Mouse (Mus musculus) kidney, embryonic 15.5 days (tissue): Measurements from ENCODE around the gene Zfp704. TPM values are rescaled to one million over a fixed set of nuclear protein-coding genes. Genes with fewer than 3 reads are reported as not detected.

Source experiments
- ATAC-seq: fragments of 200-750 bp; cut with Nextera tagmentation; replicated peaks from 2 replicates; pipeline ENCODE4 v1.8.0; 2017; ENCODE audit warnings: moderate TSS enrichment; ENCODE audit not compliant: low FRiP score
- H3K27ac ChIP-seq: fragments of 300-500 bp; sonication (generic); 2 replicates; pipeline ENCODE4 v1.5.1; 2015; ENCODE audit warnings: mild to moderate bottlenecking, inconsistent platforms
- H3K27me3 ChIP-seq: fragments of 300-500 bp; sonication (generic); 2 replicates; pipeline ENCODE4 v1.6.1; 2015; ENCODE audit warnings: inconsistent platforms
- H3K36me3 ChIP-seq: fragments of 300-500 bp; sonication (generic); 2 replicates; pipeline ENCODE4 v1.6.1; 2015; ENCODE audit warnings: inconsistent platforms
- H3K4me1 ChIP-seq: fragments of 300-500 bp; sonication (generic); 2 replicates; pipeline ENCODE4 v1.6.1; 2015; ENCODE audit warnings: inconsistent platforms
- H3K4me2 ChIP-seq: fragments of 300-500 bp; sonication (generic); 2 replicates; pipeline ENCODE4 v1.6.1; 2015; ENCODE audit warnings: moderate library complexity, mild to moderate bottlenecking, inconsistent platforms
- H3K4me3 ChIP-seq: fragments of 300-500 bp; sonication (generic); replicated peaks from 2 replicates; pipeline ENCODE4 v1.5.1; 2015; ENCODE audit warnings: mild to moderate bottlenecking, inconsistent platforms
- H3K9ac ChIP-seq: fragments of 300-500 bp; sonication (generic); 2 replicates; pipeline ENCODE4 v1.6.1; 2015; ENCODE audit warnings: mild to moderate bottlenecking, inconsistent platforms
- H3K9me3 ChIP-seq: fragments of 300-500 bp; sonication (generic); replicated peaks from 2 replicates; pipeline ENCODE4 v1.6.1; 2016; ENCODE audit warnings: inconsistent platforms
- WGBS: fragments of 180-500 bp; shearing (Covaris S2); methylation state at CpG from one replicate; pipeline ENCODE4 v1.1.7; 2015; ENCODE audit warnings: mixed read lengths; 5-methylcytosine and 5-hydroxymethylcytosine counted together
- polyA plus RNA-seq: library from polyadenylated mRNA; unstranded; fragments of >200 nt; fragmentation: Nextera tagmentation; extraction: Ambion mirVana; gene quantifications from 2 replicates; pipeline ENCODE4 v1.2.1, GENCODE M21; 2015

The Zfp704 gene
- polyA plus RNA-seq, 1 experiment from 2014 or later: 12.1 TPM

DNA sequence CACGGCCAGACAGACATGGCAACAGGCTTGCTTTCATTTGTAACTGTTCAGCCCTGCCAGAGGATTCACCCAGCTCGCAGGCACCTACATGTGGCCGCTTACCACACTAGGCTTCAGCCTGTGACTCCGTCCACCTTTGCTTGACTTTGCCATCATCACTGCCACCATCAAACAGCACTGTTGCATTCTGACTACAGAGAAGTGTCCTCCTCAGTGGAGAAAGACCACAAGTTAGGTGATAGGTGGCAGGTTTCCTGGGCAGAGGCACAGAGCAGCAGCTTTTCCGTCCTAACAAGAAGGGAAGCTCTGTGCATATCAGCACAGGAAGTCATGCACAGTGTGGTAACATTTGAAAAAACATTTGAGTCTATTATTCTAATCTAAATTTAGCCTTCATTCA is 60.1 kb downstream of the Zfp704 start:
- Histone ChIP-seq H3K4me2 (no peak overlapping the region), H3K4me3 (no peak overlapping the region), H3K36me3 (no peaks in the 10 kb centered on the region), H3K9ac (no peak overlapping the region), H3K27ac (0 out of 2 replicates have a peak overlapping the region, but pooled peaks have one; percentile 16), H3K27me3 (no peaks in the 10 kb centered on the region), H3K4me1 (peaks cover 52% of the 10 kb centered on the region), H3K9me3 (no peaks in the 10 kb centered on the region)
- no peak for ATAC-seq
- 70% methylated on average over 5 of the region's 5 CpGs for WGBS

DNA sequence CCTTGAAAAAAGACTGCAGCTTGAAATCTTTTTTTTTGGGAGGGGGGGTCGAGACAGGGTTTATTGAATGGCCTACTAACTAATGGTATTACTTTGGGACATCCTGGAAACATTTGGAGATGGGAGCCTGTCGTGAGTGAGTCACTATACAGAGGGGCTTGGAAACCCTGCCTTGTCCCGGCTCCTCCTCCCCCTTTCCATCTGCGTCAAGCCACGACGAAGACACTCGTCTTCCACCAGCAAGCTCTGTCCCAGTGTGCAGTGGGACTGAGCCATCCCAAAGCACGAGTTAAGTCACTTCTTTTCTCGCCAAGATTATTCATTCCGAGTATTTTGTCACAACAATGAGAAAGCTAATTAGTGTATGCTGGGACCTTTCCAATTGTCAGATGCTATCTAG is 61.7 kb downstream of the Zfp704 start:
- no peak for ATAC-seq

DNA sequence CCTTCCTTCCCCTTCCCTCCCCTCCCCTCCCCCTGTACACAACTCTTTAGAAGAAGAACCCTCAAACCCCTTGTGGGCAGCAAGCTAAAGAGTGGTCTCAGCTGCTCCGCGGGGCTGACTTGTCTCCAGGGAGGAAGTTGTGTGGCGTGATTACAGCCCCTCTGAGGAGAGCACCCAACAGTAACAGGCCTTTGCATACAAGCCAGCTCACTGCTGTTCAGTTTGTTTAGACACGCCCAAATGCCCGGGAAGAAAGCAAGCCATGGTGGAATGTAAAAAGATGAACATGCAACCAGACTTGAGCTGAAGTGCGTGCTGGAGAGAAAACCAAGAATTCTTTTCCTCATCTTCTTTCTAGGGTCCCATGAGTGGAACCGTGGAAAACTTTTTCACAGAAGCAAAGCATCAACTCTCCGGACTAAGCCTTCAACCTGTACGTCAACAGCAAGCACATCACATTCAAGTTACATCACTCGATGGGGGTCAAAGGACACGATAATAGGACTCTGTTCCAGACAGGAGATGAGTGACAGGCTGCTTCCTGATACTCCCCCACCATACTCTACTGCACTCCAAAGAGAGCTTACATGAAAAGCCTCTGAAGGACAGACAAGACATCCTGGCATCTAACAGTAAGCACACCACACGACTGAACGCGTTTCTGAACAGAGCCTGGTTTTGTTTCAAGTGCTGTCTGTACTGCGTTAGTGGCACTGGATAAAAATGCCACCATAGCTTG is 62.8 kb downstream of the Zfp704 start:
- Histone ChIP-seq H3K4me2 (peak overlapping the region; percentile 31), H3K9ac (no peak overlapping the region), H3K27me3 (no peaks in the 10 kb centered on the region), H3K4me3 (no peak overlapping the region), H3K9me3 (no peaks in the 10 kb centered on the region), H3K4me1 (peaks cover 47% of the 10 kb centered on the region), H3K36me3 (no peaks in the 10 kb centered on the region), H3K27ac (peak overlapping the region; percentile 42)
- 19% methylated on average over 15 of the region's 15 CpGs for WGBS
- ATAC-seq: peak; percentile 65

More for the DNA sequence above, 61.7 kb downstream of the Zfp704 start:
- Histone ChIP-seq H3K36me3 (no peaks in the 10 kb centered on the region), H3K9ac (no peak overlapping the region), H3K27me3 (no peaks in the 10 kb centered on the region), H3K27ac (no peak overlapping the region), H3K4me2 (no peak overlapping the region), H3K9me3 (no peaks in the 10 kb centered on the region), H3K4me3 (no peak overlapping the region), H3K4me1 (peaks cover 52% of the 10 kb centered on the region)
- WGBS: 59% methylated on average over 10 of the region's 10 CpGs

DNA sequence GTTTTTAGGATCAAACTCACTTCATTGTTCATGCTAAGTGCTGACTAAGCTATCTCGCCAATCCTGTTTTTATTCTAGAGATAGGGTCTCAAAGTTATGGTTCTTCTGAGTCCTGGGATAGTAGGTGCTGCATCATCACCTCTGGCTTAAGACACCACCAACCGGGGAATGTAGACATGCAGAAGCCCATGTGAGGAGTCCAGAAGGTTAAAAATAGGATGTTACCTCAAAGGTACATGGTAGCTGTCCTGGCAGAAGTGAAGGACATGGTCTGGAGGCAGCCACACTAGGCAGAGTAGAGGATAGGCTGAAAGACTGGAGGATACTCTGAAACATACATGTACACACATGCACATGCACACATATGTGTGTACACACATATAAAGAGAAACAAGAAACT is 65.5 kb downstream of the Zfp704 start:
- Histone ChIP-seq H3K4me2 (no peak overlapping the region), H3K36me3 (no peaks in the 10 kb centered on the region), H3K4me1 (peaks cover 27% of the 10 kb centered on the region), H3K9ac (no peak overlapping the region), H3K9me3 (no peaks in the 10 kb centered on the region), H3K4me3 (no peak overlapping the region), H3K27ac (no peak overlapping the region), H3K27me3 (no peaks in the 10 kb centered on the region)
- ATAC-seq: no peak
- 94% methylated on average over 2 of the region's 2 CpGs for WGBS

DNA sequence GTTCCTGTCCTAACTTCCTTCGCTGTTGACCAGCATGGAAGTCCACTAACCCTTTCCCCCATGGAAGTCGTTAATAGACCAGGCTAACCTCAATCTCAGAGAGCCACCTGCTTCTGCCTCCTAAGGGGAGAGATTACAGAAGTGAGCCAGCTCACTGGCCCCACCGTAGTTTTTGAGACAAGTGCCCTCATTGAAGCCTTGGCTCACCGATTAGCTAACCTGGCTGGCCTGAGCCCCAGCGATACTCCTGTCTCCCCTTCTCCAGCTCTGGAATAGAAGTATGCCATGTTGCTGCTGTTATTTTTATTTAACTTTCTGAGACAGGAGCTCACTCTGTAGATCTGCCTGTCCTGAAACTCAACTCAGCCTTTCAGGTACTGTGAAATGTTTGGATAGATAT is 66.0 kb downstream of the Zfp704 start:
- H3K9ac ChIP-seq: no peak overlapping the region
- no peaks in the 10 kb centered on the region for H3K27me3 ChIP-seq
- ATAC-seq: no peak
- H3K9me3 ChIP-seq: no peaks in the 10 kb centered on the region
- no peak overlapping the region for H3K4me2 ChIP-seq
- H3K4me3 ChIP-seq: no peak overlapping the region
- H3K4me1 ChIP-seq: peaks cover 25% of the 10 kb centered on the region
- H3K27ac ChIP-seq: no peak overlapping the region
- WGBS: 89% methylated on average over 5 of the region's 5 CpGs
- no peaks in the 10 kb centered on the region for H3K36me3 ChIP-seq

DNA sequence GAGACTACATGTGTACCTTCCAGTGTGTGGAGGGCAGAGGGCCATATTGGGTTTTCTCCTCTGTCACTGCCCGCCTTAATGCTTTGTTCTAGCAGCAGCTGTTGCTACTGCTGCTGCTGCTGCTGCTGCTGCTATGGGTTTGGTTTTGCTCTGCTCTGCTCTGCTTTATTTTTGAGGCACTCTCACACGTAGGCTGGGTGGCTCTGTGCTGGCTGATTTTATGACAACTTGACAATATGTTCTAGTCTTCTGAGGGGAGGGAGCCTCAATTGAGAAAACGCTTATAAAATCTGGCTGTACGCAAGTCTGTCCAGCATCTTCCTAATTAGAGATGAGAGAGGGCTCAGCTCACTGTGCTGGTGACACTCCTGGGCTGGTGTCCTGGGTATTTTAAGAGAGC is 66.4 kb downstream of the Zfp704 start:
- WGBS: 79% methylated on average over 4 of the region's 4 CpGs
- ATAC-seq: no peak
- Histone ChIP-seq H3K9me3 (no peaks in the 10 kb centered on the region), H3K4me1 (peaks cover 25% of the 10 kb centered on the region), H3K4me3 (no peak overlapping the region), H3K27me3 (no peaks in the 10 kb centered on the region), H3K9ac (no peak overlapping the region), H3K4me2 (no peak overlapping the region), H3K27ac (no peak overlapping the region), H3K36me3 (no peaks in the 10 kb centered on the region)

DNA sequence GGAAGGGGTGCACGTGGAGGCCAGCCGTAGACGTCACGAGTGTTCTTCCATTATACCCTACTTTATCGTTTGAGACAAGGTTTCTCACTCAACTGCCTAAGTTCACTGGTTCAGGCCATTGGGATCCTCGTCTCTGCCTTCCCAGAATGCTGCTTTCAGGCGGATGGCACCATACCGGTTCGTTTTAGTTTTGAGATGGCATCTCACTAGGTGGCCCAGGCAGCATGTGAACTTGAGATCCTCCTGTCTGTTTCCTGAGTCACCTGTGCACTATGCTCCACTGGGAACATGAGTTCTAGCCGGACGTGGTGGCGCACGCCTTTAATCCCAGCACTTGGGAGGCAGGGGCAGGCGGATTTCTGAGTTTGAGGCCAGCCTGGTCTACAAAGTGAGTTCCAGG is 68.3 kb downstream of the Zfp704 start:
- Histone ChIP-seq H3K4me3 (no peak overlapping the region), H3K9ac (no peak overlapping the region), H3K9me3 (no peaks in the 10 kb centered on the region), H3K27me3 (no peaks in the 10 kb centered on the region), H3K4me1 (peaks cover 8% of the 10 kb centered on the region), H3K4me2 (no peak overlapping the region), H3K36me3 (no peaks in the 10 kb centered on the region), H3K27ac (no peak overlapping the region)
- ATAC-seq: no peak
- 89% methylated on average over 14 of the region's 14 CpGs for WGBS

DNA sequence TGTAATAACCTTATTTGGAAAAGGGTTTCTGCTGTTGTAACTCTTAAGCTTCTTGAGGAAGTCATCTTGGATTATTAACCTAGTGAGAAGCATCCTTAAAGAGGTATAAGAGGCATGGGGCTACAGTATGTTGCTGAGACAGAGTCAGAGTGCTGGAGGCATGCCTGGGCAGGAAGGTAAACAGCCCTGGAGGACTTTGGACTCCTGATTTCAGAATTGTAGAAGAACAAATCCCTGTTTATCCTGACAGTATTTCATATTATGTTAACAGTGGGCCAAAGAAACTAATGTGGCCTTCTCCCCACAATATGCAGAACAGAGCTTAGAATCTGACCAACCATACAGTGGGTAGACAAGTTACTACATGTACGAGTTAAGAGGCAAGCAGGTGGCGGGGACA is 71.4 kb downstream of the Zfp704 start:
- no peak for ATAC-seq
- 92% methylated on average over 2 of the region's 2 CpGs for WGBS
- H3K36me3 ChIP-seq: no peaks in the 10 kb centered on the region
- H3K9ac ChIP-seq: no peak overlapping the region
- no peak overlapping the region for H3K27ac ChIP-seq
- H3K4me3 ChIP-seq: no peak overlapping the region
- no peaks in the 10 kb centered on the region for H3K9me3 ChIP-seq
- H3K27me3 ChIP-seq: no peaks in the 10 kb centered on the region
- no peak overlapping the region for H3K4me2 ChIP-seq
- H3K4me1 ChIP-seq: peaks cover 6% of the 10 kb centered on the region; the same call in 1 of the 2 replicates

DNA sequence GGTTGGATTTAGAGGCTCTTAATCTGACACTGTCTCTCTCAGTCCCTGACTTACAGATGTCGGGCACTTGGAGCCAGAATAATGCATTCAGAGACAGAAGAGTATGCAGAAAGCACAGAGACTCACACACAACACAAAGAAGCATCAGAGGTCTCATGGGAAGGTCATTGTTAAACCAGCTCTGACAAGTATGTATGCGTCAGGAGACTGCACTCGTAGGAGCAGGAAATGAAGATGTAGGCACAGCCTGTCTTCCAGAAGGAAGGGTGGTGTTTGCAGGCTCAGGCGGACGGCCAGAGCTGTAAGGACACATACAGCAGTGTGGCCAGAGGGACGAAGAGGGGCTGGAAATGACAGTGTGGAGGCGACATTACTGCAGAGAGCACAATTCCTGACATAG is 72.0 kb downstream of the Zfp704 start:
- peaks cover 5% of the 10 kb centered on the region; the same call in 1 of the 2 replicates for H3K4me1 ChIP-seq
- no peaks in the 10 kb centered on the region for H3K36me3 ChIP-seq
- H3K4me2 ChIP-seq: no peak overlapping the region
- H3K9me3 ChIP-seq: no peaks in the 10 kb centered on the region
- 75% methylated on average over 7 of the region's 7 CpGs for WGBS
- H3K27me3 ChIP-seq: no peaks in the 10 kb centered on the region
- ATAC-seq: no peak
- no peak overlapping the region for H3K27ac ChIP-seq
- no peak overlapping the region for H3K4me3 ChIP-seq
- no peak overlapping the region for H3K9ac ChIP-seq

DNA sequence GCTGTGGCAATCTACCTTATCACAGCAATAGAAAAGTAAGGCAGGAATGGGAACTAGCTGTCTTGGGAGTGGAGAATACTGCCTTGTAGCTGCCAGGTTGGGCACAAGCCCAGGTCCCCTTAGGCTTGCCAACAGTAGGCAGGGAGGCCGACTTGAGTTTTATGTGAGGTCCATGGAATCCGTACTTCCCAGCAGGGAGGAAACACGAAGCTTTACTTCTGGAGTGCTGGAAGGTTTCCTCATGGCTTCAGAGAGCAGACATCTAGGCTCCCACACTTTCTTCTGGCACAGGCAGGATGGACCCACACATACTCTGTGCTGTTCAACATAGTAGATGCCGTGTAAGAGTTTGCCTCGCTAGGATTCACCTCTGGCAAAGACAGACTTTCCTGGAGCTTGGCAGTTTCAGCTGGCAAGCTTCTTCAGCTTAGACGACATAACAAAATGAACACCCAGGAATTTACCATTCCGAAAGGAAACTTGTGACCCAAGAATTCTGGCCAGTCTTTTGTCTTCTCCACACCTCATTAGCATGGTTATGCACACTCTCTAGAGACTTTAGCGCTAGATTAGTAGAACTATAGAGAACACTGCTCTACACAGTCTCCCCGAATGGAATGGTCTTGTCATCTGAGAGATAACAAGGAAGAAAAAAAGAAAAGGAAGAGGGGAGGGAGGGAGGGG is 79.6 kb downstream of the Zfp704 start:
- Histone ChIP-seq H3K36me3 (0 out of 2 replicates have a peak, but pooled peaks cover 3% of the 10 kb centered on the region), H3K9ac (no peak overlapping the region), H3K27me3 (no peaks in the 10 kb centered on the region), H3K4me1 (0 out of 2 replicates have a peak, but pooled peaks cover 6% of the 10 kb centered on the region), H3K27ac (no peak overlapping the region), H3K9me3 (0 out of 2 replicates have a peak, but pooled peaks cover 4% of the 10 kb centered on the region), H3K4me3 (no peak overlapping the region), H3K4me2 (no peak overlapping the region)
- 86% methylated on average over 9 of the region's 9 CpGs for WGBS
- ATAC-seq: no peak

DNA sequence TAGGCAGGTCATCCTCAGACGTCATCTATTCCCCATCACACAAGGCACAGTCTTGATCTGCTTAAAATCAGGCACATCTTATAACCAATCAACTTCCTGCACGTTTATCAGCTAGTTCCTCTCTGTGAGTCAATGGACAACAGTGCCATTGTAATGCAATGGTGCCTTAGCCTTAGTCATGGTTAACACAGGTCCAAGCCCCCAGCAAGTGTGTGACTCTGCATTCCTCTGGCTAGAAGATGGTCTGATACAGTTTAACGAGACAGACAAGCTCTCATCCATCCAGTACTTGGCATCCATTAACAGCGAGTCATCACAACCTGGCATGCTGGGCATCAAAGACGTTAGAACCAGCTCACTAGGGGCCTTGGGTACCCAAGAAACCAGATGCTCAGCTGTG is 85.5 kb downstream of the Zfp704 start:
- no peaks in the 10 kb centered on the region for H3K9me3 ChIP-seq
- H3K4me2 ChIP-seq: no peak overlapping the region
- no peak overlapping the region for H3K27ac ChIP-seq
- no peaks in the 10 kb centered on the region for H3K27me3 ChIP-seq
- no peak overlapping the region for H3K9ac ChIP-seq
- H3K4me1 ChIP-seq: peaks cover 49% of the 10 kb centered on the region
- WGBS: 69% methylated on average over 5 of the region's 5 CpGs
- no peak overlapping the region for H3K4me3 ChIP-seq
- no peak for ATAC-seq
- no peaks in the 10 kb centered on the region for H3K36me3 ChIP-seq

DNA sequence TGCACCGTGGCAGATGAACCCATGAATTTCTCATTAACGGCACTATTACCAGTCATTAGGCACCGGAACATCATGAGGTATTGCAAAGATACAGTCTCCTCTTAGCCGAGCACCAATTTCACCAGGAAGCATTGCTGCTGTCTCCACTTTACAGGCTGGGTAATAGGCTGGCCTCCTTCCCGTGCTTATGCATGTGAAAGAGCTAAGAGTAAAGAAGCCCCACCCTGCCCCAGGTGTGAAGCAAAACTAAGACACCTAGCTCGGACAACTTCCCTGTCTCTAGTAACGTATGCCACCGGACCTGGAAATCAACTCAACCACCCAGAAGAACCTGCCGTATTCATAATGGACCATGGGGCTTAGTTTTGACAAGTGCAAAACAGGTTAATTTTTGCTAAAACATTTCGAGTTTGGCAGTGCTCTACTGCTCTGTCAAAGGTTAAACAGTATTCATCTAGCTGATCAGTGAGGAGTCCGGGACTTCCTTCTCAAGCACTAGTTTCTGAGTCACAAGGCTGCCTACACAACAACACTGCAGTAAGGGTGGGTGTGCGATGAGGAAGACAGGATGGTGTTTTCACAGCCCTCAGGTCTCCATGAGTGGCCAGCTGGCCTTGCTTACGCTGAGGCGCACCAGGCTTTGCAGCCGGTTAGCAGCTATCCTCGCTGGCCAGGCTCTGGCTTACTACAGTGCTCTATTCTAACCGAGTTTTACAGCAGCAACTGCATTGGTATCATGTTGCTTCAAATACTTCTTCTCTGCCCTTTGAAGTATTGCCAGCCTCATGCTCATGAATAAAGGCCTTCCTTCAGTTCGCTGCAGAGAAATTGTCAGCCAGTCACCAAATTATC is 86.6 kb downstream of the Zfp704 start:
- WGBS: 46% methylated on average over 18 of the region's 18 CpGs
- H3K4me3 ChIP-seq: no peak overlapping the region

More for the DNA sequence above, 86.6 kb downstream of the Zfp704 start:
- peaks cover 58% of the 10 kb centered on the region for H3K4me1 ChIP-seq
- H3K27ac ChIP-seq: peak overlapping the region; percentile 70
- no peak overlapping the region for H3K9ac ChIP-seq
- H3K4me2 ChIP-seq: no peak overlapping the region
- H3K27me3 ChIP-seq: no peaks in the 10 kb centered on the region
- 0 out of 2 replicates have a peak, but pooled peaks have one; percentile 27 for ATAC-seq
- H3K9me3 ChIP-seq: no peaks in the 10 kb centered on the region
- no peaks in the 10 kb centered on the region for H3K36me3 ChIP-seq
